Comparison of ENCODE assay signal across 9 mouse cellular contexts in the genomic region with DNA sequence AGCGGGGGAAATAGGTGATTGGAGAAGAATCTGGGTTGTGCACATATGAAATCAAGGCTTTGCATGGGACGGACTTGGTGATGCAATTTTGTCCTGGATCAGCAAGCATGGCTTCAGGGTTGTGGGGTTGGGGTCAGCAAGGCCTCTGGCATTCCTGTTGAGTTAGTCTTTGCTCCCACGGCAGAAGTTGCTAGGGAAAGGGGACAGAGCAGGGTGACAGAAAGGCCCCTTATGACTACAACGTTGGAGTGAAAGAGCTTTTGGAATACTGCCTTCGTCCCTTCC. TPM values are rescaled to one million over a fixed set of nuclear protein-coding genes. Genes with fewer than 3 reads are reported as not detected.
DNase-seq lines count a peak whose midpoint lies in the region; ATAC-seq and TF ChIP-seq lines count a peak whose summit lies in the region.
"Had no signal": no experiment of that assay in that cellular context is flagged by ENCODE, and none has a peak within 500 bp of the region (broad histone marks: within the 10 kb centered on the region; RNA-seq: fewer than 3 reads in every experiment).

No protein-coding gene starts in this region.

- no peak for ATAC-seq in heart, embryonic 13.5 days (ENCODE audit: extremely low read depth, insufficient number of reproducible peaks, low FRiP score, low TSS enrichment)
- ATAC-seq in G1E (ENCODE audit: extremely low read depth, insufficient number of reproducible peaks, low FRiP score, poor library complexity, severe bottlenecking), result no peak
- no peak for ATAC-seq in heart, postnatal 0 days (ENCODE audit: insufficient read depth, low read depth)

- WGBS in heart, embryonic 13.5 days, result 60% methylated on average over 5 of the region's 5 CpGs
- WGBS in heart, postnatal 0 days, result 63% methylated on average over 5 of the region's 5 CpGs
- WGBS in midbrain, embryonic 10.5 days, result 72% methylated on average over 5 of the region's 5 CpGs

- H3K4me3 ChIP-seq in heart, embryonic 13.5 days, result peak overlapping the region; percentile 70
- H3K4me3 ChIP-seq in G1E (ENCODE audit: low read depth, low read length), result peak overlapping the region; percentile 79
- peak overlapping the region; percentile 60; the same call in 1 of the 2 replicates for H3K4me3 ChIP-seq in heart, postnatal 0 days (ENCODE audit: low read depth, low read length)
- peak overlapping the region; percentile 64 for H3K4me3 ChIP-seq in midbrain, embryonic 10.5 days

- no peaks in the 10 kb centered on the region for H3K27me3 ChIP-seq in heart, embryonic 13.5 days (replicated peaks)
- peaks cover 6% of the 10 kb centered on the region for H3K27me3 ChIP-seq in G1E (ENCODE audit: insufficient read depth, low read length)
- H3K27me3 ChIP-seq in heart, postnatal 0 days (ENCODE audit: control insufficient read depth, insufficient read depth, low read length), result no peaks in the 10 kb centered on the region
- H3K27me3 ChIP-seq in midbrain, embryonic 10.5 days (ENCODE audit: low read depth, poor library complexity, severe bottlenecking), result no peaks in the 10 kb centered on the region

- H3K4me1 ChIP-seq in heart, embryonic 13.5 days, result peaks cover 14% of the 10 kb centered on the region
- peaks cover 22% of the 10 kb centered on the region for H3K4me1 ChIP-seq in G1E (ENCODE audit: insufficient read depth, low read depth, low read length)
- H3K4me1 ChIP-seq in heart, postnatal 0 days (ENCODE audit: control insufficient read depth, insufficient read depth), result no peaks in the 10 kb centered on the region
- peaks cover 17% of the 10 kb centered on the region for H3K4me1 ChIP-seq in midbrain, embryonic 10.5 days

- TF ChIP-seq EP300 in heart, postnatal 0 days (IDR thresholded peaks at IDR 0.05; ENCODE audit: low read depth), result no peak

- peak overlapping the region; percentile 85 for H3K9ac ChIP-seq in heart, embryonic 13.5 days
- H3K9ac ChIP-seq in heart, postnatal 0 days (replicated peaks; ENCODE audit: low read depth, low read length), result peak overlapping the region; percentile 49

- peak overlapping the region; percentile 88 for H3K27ac ChIP-seq in heart, embryonic 13.5 days (replicated peaks)
- peak overlapping the region; percentile 82 for H3K27ac ChIP-seq in heart, postnatal 0 days (ENCODE audit: low read depth)
- H3K27ac ChIP-seq in midbrain, embryonic 10.5 days (replicated peaks), result peak overlapping the region; percentile 92

- peak overlapping the region; percentile 72 for H3K4me2 ChIP-seq in heart, embryonic 13.5 days
- H3K4me2 ChIP-seq in heart, postnatal 0 days (ENCODE audit: low read depth, low read length), result peak overlapping the region; percentile 61

- DNase-seq in heart, adult 11 months, result no peak
- DNase-seq in G1E (ENCODE audit: low spot score), result no peak
- DNase-seq in heart, postnatal 0 days (ENCODE audit: low spot score), result peak; percentile 9
- DNase-seq in midbrain, embryonic 10.5 days (ENCODE audit: low spot score), result peak; percentile 18
- DNase-seq in layer of hippocampus, adult 11-12 months (ENCODE audit: low spot score), result no peak
- DNase-seq in left cerebral cortex, adult 11 months (ENCODE audit: low spot score), result no peak
- no peak for DNase-seq in right cerebral cortex, postnatal 10 days (ENCODE audit: low spot score in 2 of 2)

- no peak for TF ChIP-seq CTCF in G1E (IDR thresholded peaks at IDR 0.05; ENCODE audit: low read depth, low read length)
- no peak for TF ChIP-seq CTCF in heart, postnatal 0 days (IDR thresholded peaks at IDR 0.05; ENCODE audit: low read depth)

- H3K9me3 ChIP-seq in heart, embryonic 13.5 days, result no peaks in the 10 kb centered on the region
- no peaks in the 10 kb centered on the region for H3K9me3 ChIP-seq in G1E (replicated peaks)
- H3K9me3 ChIP-seq in heart, postnatal 0 days (replicated peaks; ENCODE audit: control insufficient read depth, low read length), result no peaks in the 10 kb centered on the region
- H3K9me3 ChIP-seq in midbrain, embryonic 10.5 days (replicated peaks), result no peaks in the 10 kb centered on the region

- H3K36me3 ChIP-seq in heart, embryonic 13.5 days, result peaks cover 35% of the 10 kb centered on the region
- H3K36me3 ChIP-seq in G1E (replicated peaks), result peaks cover 35% of the 10 kb centered on the region
- peaks cover 18% of the 10 kb centered on the region; the same call in 1 of the 2 replicates for H3K36me3 ChIP-seq in heart, postnatal 0 days (replicated peaks; ENCODE audit: control insufficient read depth, insufficient read depth, low read length)
- H3K36me3 ChIP-seq in midbrain, embryonic 10.5 days, result peaks cover 26% of the 10 kb centered on the region

RNA-seq across cellular contexts. Expression of gene Adi1, which starts 0.8 kb away (rescaled TPM):
- polyA plus RNA-seq in heart, embryonic 13.5 days (2015; fragmentation: Nextera tagmentation; extraction: Ambion mirVana), result 44.3 TPM in 2 replicates
- 70.8 and 97.4 TPM in 2 replicates for total RNA-seq in G1E (2014; fragmentation: Nextera tagmentation)
- 39.2 and 45.3 TPM in 2 replicates for total RNA-seq in G1E (2017)
- 20.1 and 25.6 TPM in 2 replicates for polyA plus RNA-seq in G1E (2012)
- 4.4 and 15.8 TPM in 2 replicates for total RNA-seq in heart, postnatal 0 days (2014; rRNA removed; ENCODE audit: low replicate concordance)
- 37.0 and 38.4 TPM in 2 replicates for polyA plus RNA-seq in heart, postnatal 0 days (2015; fragmentation: Nextera tagmentation; extraction: Ambion mirVana)
- 43.3 and 48.1 TPM in 2 replicates for polyA plus RNA-seq in midbrain, embryonic 10.5 days (2016; fragmentation: Nextera tagmentation; extraction: Ambion mirVana)

RNA-seq across cellular contexts. Expression of gene Rnaseh1, which starts 26.5 kb away (rescaled TPM):
- polyA plus RNA-seq in heart, embryonic 13.5 days (2015; fragmentation: Nextera tagmentation; extraction: Ambion mirVana), result 19.0 and 19.6 TPM in 2 replicates
- total RNA-seq in G1E (2014; fragmentation: Nextera tagmentation) (11.2 and 17.6 TPM in 2 replicates), G1E (2017) (24.5 and 27.2 TPM in 2 replicates)
- polyA plus RNA-seq in G1E (2012), result 14.9 and 17.8 TPM in 2 replicates
- 4.1 and 17.7 TPM in 2 replicates for total RNA-seq in heart, postnatal 0 days (2014; rRNA removed; ENCODE audit: low replicate concordance)
- 11.6 and 12.6 TPM in 2 replicates for polyA plus RNA-seq in heart, postnatal 0 days (2015; fragmentation: Nextera tagmentation; extraction: Ambion mirVana)
- 34.1 and 35.4 TPM in 2 replicates for polyA plus RNA-seq in midbrain, embryonic 10.5 days (2016; fragmentation: Nextera tagmentation; extraction: Ambion mirVana)

RNA-seq across cellular contexts. Expression of gene Rps7, which starts 40.1 kb away (rescaled TPM):
- polyA plus RNA-seq in heart, embryonic 13.5 days (2015; fragmentation: Nextera tagmentation; extraction: Ambion mirVana), result 394 and 428 TPM in 2 replicates
- total RNA-seq in G1E (2014; fragmentation: Nextera tagmentation), result 1,147 and 1,296 TPM in 2 replicates
- 3,809 and 4,399 TPM in 2 replicates for total RNA-seq in G1E (2017)
- polyA plus RNA-seq in G1E (2012), result 365 and 446 TPM in 2 replicates
- 684 and 717 TPM in 2 replicates for total RNA-seq in heart, postnatal 0 days (2014; rRNA removed; ENCODE audit: low replicate concordance)
- 419 and 457 TPM in 2 replicates for polyA plus RNA-seq in heart, postnatal 0 days (2015; fragmentation: Nextera tagmentation; extraction: Ambion mirVana)
- polyA plus RNA-seq in midbrain, embryonic 10.5 days (2016; fragmentation: Nextera tagmentation; extraction: Ambion mirVana), result 553 and 647 TPM in 2 replicates

RNA-seq across cellular contexts. Expression of gene Colec11, which starts 52.7 kb away (rescaled TPM):
- polyA plus RNA-seq in heart, embryonic 13.5 days (2015; fragmentation: Nextera tagmentation; extraction: Ambion mirVana), result 7.8 and 7.9 TPM in 2 replicates
- total RNA-seq in G1E (2014; fragmentation: Nextera tagmentation), result not detected in 2 replicates
- 0.22 and 0.46 TPM in 2 replicates for total RNA-seq in G1E (2017)
- polyA plus RNA-seq in G1E (2012), result not detected in 2 replicates
- total RNA-seq in heart, postnatal 0 days (2014; rRNA removed; ENCODE audit: low replicate concordance), result 11.2 and 18.4 TPM in 2 replicates
- 28.1 and 29.4 TPM in 2 replicates for polyA plus RNA-seq in heart, postnatal 0 days (2015; fragmentation: Nextera tagmentation; extraction: Ambion mirVana)
- polyA plus RNA-seq in midbrain, embryonic 10.5 days (2016; fragmentation: Nextera tagmentation; extraction: Ambion mirVana), result 0.12 and 0.17 TPM in 2 replicates
- total RNA-seq: hematopoietic stem cell, adult 5-6 weeks had no signal

Comparison
In these comparisons a context has a peak if more than half of its experiments do, and no peak if none do; other contexts are left out.
1. DNase-seq: peak in heart, postnatal 0 days (single experiment) and midbrain, embryonic 10.5 days (single experiment); none in heart, adult 11 months (single experiment), G1E (single experiment), layer of hippocampus, adult 11-12 months (single experiment), left cerebral cortex, adult 11 months (single experiment) and right cerebral cortex, postnatal 10 days (0 of 2).
2. Peak in every context shown above with its lines, with median percentiles within 50 percentile points of each other: H3K27ac ChIP-seq and H3K4me3 ChIP-seq.